14 mouse cellular contexts compared by ENCODE assay signal in the genomic region with DNA sequence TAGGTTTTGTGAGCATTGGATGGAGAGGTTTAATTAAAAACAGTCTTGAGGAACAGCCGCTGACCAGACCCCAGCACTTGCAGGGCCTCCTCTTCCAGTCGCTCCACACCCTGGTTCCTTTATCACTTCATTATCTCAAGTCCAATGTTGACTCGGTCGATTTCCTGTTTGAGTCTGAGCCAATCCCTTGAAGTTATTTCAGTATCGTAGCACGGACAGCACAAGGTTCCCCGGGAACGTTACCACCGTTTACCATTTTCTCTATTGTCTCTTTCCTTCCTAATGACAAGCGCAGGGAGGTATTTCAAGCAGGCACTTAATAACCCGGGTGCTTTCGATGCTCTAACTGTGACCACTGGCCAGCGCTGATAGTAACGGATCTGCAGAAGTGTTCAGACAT. TPM values are rescaled to one million over a fixed set of nuclear protein-coding genes. Genes with fewer than 3 reads are reported as not detected.
DNase-seq lines count a peak whose midpoint lies in the region; ATAC-seq lines count a peak whose summit lies in the region.
"Had no signal": no experiment of that assay in that cellular context is flagged by ENCODE, and none has a peak within 500 bp of the region (broad histone marks: within the 10 kb centered on the region; RNA-seq: fewer than 3 reads in every experiment).

No protein-coding gene starts in this region.

- no peak overlapping the region for H3K9ac ChIP-seq in heart, embryonic 12.5 days
- no peak overlapping the region for H3K9ac ChIP-seq in intestine, embryonic 15.5 days
- no peak overlapping the region for H3K9ac ChIP-seq in liver, embryonic 15.5 days
- no peak overlapping the region for H3K9ac ChIP-seq in stomach, embryonic 14.5 days (replicated peaks; ENCODE audit: low read depth, low read length)

- H3K9me3 ChIP-seq in heart, embryonic 12.5 days (replicated peaks) = no peaks in the 10 kb centered on the region
- H3K9me3 ChIP-seq in intestine, embryonic 15.5 days = no peaks in the 10 kb centered on the region
- H3K9me3 ChIP-seq in liver, embryonic 15.5 days (replicated peaks) = no peaks in the 10 kb centered on the region
- no peaks in the 10 kb centered on the region for H3K9me3 ChIP-seq in stomach, embryonic 14.5 days (ENCODE audit: control insufficient read depth, low read depth, low read length)

- peaks cover 28% of the 10 kb centered on the region for H3K4me1 ChIP-seq in heart, embryonic 12.5 days (replicated peaks)
- no peaks in the 10 kb centered on the region for H3K4me1 ChIP-seq in intestine, embryonic 15.5 days (replicated peaks)
- 0 out of 2 replicates have a peak, but pooled peaks cover 6% of the 10 kb centered on the region for H3K4me1 ChIP-seq in liver, embryonic 15.5 days (replicated peaks)
- H3K4me1 ChIP-seq in stomach, embryonic 14.5 days (ENCODE audit: control insufficient read depth, insufficient read depth, low read length) = no peaks in the 10 kb centered on the region

- peak; percentile 33; the same call in 1 of the 2 replicates for ATAC-seq in heart, embryonic 12.5 days (ENCODE audit: insufficient number of reproducible peaks, low FRiP score)
- ATAC-seq in intestine, embryonic 15.5 days = peak; percentile 92
- ATAC-seq in liver, embryonic 15.5 days (ENCODE audit: insufficient read depth) = no peak
- peak; percentile 42 for ATAC-seq in stomach, embryonic 14.5 days (ENCODE audit: insufficient number of reproducible peaks, insufficient read depth, low FRiP score, low read depth)
- ATAC-seq in frontal cortex, adult (ENCODE audit: low TSS enrichment) = no peak
- ATAC-seq: Patski had no signal

- intact Hi-C loops in heart, postnatal 25 days (cut with DNase I) = no loop called here
- intact Hi-C loops in gastrocnemius, postnatal 36 days (cut with DNase I) = no loop called here

- DNase-seq in heart, postnatal 25 days (ENCODE audit: low spot score) = no peak
- DNase-seq in B cell, adult 2 months = no peak
- no peak for DNase-seq in gastrocnemius, postnatal 36 days
- DNase-seq: adrenal gland, adult 2 months; gastrocnemius, postnatal 10 days; thymus, adult 2 months had no signal

- WGBS in heart, embryonic 12.5 days = 14% methylated on average over 14 of the region's 14 CpGs
- 33% methylated on average over 14 of the region's 14 CpGs for WGBS in intestine, embryonic 15.5 days
- WGBS in liver, embryonic 15.5 days (ENCODE audit: insufficient replicate concordance) = 19% methylated on average over 14 of the region's 14 CpGs
- 38% methylated on average over 14 of the region's 14 CpGs for WGBS in stomach, embryonic 14.5 days

- no peaks in the 10 kb centered on the region; the same call in 1 of the 2 replicates for H3K27me3 ChIP-seq in heart, embryonic 12.5 days (replicated peaks)
- H3K27me3 ChIP-seq in intestine, embryonic 15.5 days (replicated peaks) = no peaks in the 10 kb centered on the region
- no peaks in the 10 kb centered on the region for H3K27me3 ChIP-seq in liver, embryonic 15.5 days
- no peaks in the 10 kb centered on the region for H3K27me3 ChIP-seq in stomach, embryonic 14.5 days (ENCODE audit: control insufficient read depth, insufficient read depth, low read length)
- H3K27me3 ChIP-seq: Patski had no signal

- H3K4me3 ChIP-seq in heart, embryonic 12.5 days = peak overlapping the region; percentile 29; the same call in 1 of the 2 replicates
- no peak overlapping the region for H3K4me3 ChIP-seq in intestine, embryonic 15.5 days (replicated peaks)
- no peak overlapping the region for H3K4me3 ChIP-seq in liver, embryonic 15.5 days (replicated peaks)
- no peak overlapping the region for H3K4me3 ChIP-seq in stomach, embryonic 14.5 days (ENCODE audit: low read depth, low read length)
- H3K4me3 ChIP-seq: layer of hippocampus, adult 2 months had no signal

- H3K27ac ChIP-seq in heart, embryonic 12.5 days (ENCODE audit: poor library complexity, severe bottlenecking) = no peak overlapping the region; the same call in 1 of the 2 replicates
- no peak overlapping the region for H3K27ac ChIP-seq in intestine, embryonic 15.5 days
- no peak overlapping the region for H3K27ac ChIP-seq in liver, embryonic 15.5 days (replicated peaks)
- no peak overlapping the region for H3K27ac ChIP-seq in stomach, embryonic 14.5 days (ENCODE audit: low read length)
- H3K27ac ChIP-seq: layer of hippocampus, adult 2 months; macrophage had no signal

- H3K36me3 ChIP-seq in heart, embryonic 12.5 days = no peaks in the 10 kb centered on the region
- no peaks in the 10 kb centered on the region for H3K36me3 ChIP-seq in intestine, embryonic 15.5 days
- no peaks in the 10 kb centered on the region for H3K36me3 ChIP-seq in liver, embryonic 15.5 days (replicated peaks)
- H3K36me3 ChIP-seq in stomach, embryonic 14.5 days (ENCODE audit: control insufficient read depth, insufficient read depth, low read length) = no peaks in the 10 kb centered on the region

- peak overlapping the region; percentile 62 for H3K4me2 ChIP-seq in heart, embryonic 12.5 days
- H3K4me2 ChIP-seq in intestine, embryonic 15.5 days (replicated peaks) = peak overlapping the region; percentile 47
- peak overlapping the region; percentile 41 for H3K4me2 ChIP-seq in liver, embryonic 15.5 days
- peak overlapping the region; percentile 18; the same call in 1 of the 2 replicates for H3K4me2 ChIP-seq in stomach, embryonic 14.5 days (replicated peaks; ENCODE audit: low read depth, low read length)

RNA-seq across cellular contexts. Expression of a gene that starts 40.8 kb away (rescaled TPM):
- polyA plus RNA-seq in heart, embryonic 12.5 days (2016; fragmentation: Nextera tagmentation; extraction: Ambion mirVana) = 17.9 and 19.9 TPM in 2 replicates
- 1 to 10 TPM; 2.8 to 2.9 TPM for total RNA-seq in heart, postnatal 25 days (2021)
- 12.9 and 16.4 TPM in 2 replicates for polyA plus RNA-seq in intestine, embryonic 15.5 days (2015; fragmentation: Nextera tagmentation; extraction: Ambion mirVana)
- polyA plus RNA-seq in liver, embryonic 15.5 days (2015; fragmentation: Nextera tagmentation; extraction: Ambion mirVana) = 4.2 and 5.3 TPM in 2 replicates
- 30.3 and 33.8 TPM in 2 replicates for polyA plus RNA-seq in stomach, embryonic 14.5 days (2014; fragmentation: Nextera tagmentation; extraction: Ambion mirVana)
- total RNA-seq in gastrocnemius, postnatal 36 days (2021) = 1 to 10 TPM; 1.4 to 1.5 TPM
- polyA plus RNA-seq: macrophage had no signal

Comparison
In these comparisons a context has a peak if more than half of its experiments do, and no peak if none do; other contexts are left out.
1. ATAC-seq: peak in heart, embryonic 12.5 days (single experiment), intestine, embryonic 15.5 days (single experiment) and stomach, embryonic 14.5 days (single experiment); none in liver, embryonic 15.5 days (single experiment) and frontal cortex, adult (single experiment).
2. Peak in every context shown above with its lines, with median percentiles within 50 percentile points of each other: H3K4me2 ChIP-seq.